Mouse (Mus musculus) cerebellum, postnatal 25 days (tissue): ENCODE measurements at regions not wholly inside any gene's neighbourhood (a gene's known extent, or its start where the extent isn't known, plus 50 kb on each side); places are given as distances from the start of the nearest gene placed in this dataset.
A peak's percentile ranks its signal among the peaks of the same experiment; 100 is the strongest.

ENCODE experiments used
- DNase-seq, 2 experiments: peaks; one replicate each; pipeline ENCODE4 v3.0.0; 2021; ENCODE audit warnings: mixed read lengths in 2 of 2

DNA sequence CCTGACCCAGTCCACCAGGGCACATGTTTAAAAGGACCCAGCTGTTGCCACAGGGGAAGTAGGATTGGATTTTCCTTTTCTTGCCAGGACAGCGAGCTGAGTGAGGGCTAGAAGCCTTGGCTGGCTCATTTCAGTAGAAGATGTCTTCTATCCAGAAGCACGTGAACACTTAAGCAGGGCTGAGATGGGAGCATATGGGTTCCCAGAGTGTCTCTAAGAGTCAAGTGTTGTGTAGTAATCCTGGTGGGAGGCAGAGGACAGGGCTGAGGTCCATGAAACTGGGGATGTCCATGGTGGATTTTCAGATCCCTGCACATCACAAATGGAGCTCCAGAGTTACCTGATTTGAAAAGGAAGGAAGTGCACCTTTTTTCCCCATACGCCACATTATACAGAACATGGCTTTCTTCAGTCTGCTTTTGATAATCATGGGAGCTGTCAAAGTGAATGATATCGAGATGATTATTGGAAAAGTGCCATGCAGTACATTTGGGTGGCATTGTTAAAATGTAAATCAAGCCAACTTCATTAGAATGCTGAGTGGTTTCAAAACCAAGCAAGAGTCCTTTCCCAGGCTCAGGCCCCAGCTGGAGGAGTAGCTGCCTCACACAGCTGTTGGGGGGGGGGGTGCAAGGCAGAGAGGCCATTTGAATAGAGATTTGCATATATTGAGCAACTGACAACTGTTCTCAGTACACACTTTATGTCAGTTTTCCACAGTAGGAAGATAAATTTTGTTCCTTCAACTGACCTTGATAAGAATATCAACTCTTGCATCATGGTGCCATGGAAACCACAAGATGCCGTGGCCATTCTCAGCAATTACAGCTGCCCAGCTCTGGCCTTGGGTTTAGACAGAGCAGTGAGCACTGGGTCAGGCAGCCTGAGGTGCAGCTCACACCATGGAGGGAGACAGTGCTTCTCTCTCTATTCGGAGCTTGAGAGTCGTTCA, 81.7 kb downstream of the Slc35b3 start:
- no peak for DNase-seq

DNA sequence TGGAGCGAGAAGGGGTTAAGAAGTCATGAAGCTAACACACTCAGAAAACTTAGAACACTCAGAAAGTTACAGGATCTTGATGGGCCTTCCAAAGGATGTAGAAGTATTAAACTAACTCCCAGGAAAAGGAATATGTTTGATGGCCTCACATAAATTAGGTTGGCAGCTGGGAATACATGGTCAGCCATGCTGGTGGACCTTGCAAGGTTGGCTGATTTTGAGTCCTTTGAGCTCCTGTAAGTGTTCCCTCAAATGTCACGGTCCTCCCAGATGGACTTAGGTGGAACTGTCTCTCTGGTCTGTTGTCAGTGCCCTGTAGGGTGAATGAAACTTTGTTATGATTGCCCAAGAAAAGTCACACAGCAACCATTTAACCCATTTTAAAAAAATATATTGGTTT, 84.8 kb downstream of the Slc35b3 start:
- no peak for DNase-seq

- no peak for DNase-seq
These were observed 96.7 kb downstream of the Slc35b3 start for GRCm38 (mm10) chr13:38864002-38864401.

DNA sequence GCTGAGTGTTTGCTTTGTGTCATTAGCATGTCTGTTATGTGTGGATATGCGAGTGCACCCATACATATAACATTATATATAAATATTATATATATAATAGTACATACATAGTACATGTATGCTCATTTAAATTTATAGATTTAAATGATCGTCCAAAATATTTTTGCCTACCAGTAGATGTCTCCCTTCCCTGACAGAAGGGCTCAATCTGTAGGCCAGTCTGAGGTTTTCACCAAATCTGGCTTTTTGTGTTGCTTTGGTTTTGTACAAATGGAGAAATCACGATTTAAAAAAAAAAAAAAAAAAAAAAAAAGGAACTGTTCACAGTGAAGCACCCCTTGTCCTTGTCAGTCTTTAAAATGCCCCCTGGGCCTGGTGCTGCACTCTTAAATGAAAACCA, 104.9 kb downstream of the Slc35b3 start:
- DNase-seq: no peak

- no peak for DNase-seq
These were observed 105.7 kb downstream of the Slc35b3 start for GRCm38 (mm10) chr13:38854986-38855385.

- DNase-seq: no peak
These were observed 107.8 kb downstream of the Slc35b3 start for GRCm38 (mm10) chr13:38852868-38853267.

GRCm38 (mm10) chr13:38851820-38852219, 108.9 kb downstream of the Slc35b3 start:
- DNase-seq: no peak

GRCm38 (mm10) chr13:38838231-38838630, 122.4 kb downstream of the Slc35b3 start:
- DNase-seq: no peak

DNA sequence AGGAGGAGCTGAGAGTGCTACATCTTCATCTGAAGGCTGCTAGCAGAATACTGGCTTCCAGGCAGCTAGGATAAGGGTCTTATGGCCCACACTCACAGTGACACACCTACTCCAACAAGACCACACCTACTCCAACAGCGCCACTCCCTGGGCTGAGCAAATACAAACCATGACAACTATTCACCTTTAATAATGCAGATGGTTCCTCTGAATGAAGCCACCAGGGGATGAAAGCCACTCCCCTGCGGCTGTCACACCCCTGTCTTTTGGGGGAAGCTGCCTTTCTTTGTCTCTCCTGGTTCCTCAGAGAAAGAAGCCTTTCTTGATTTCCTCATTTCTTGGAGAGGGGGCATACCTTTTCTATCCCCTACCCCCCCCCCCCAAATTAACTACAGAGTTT, 135.0 kb downstream of the Slc35b3 start:
- no peak for DNase-seq

DNA sequence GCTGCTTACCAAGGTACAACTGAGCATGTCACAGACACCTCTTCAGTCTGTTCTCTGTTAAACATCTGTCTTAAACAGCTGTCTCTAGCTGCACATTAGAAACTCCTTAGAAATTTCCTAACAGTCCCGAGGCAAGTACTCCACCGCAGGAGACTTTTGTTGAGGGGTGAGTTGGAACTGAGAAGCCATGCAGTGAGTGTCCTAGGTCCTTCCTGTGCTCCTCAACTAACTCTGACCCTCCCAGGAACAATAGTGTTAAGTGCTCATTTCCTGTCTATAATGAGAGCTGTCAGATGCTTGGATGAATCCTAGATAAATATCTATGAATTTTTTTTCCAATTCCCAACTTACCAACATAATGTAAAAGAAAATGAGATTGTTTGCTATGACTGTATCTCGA, 141.1 kb downstream of the Slc35b3 start:
- no peak for DNase-seq

DNA sequence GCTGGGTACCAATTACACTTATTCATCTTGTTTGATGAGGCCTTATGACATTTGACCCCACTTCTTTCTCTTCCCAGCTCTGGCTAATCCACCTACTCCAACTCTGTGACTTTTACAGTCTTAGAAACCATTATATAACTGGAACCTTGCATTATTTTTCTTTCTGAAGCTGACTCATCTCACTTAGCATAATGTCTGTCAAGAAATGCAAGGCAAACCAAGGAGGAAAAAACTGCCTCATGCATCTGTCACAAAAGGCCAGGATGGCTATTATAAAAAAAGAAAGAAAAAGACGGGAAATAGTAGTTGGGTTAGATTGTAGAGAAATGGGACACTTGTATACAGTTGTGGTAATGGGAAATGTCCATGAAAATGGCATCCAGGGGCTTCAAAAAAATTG, 141.9 kb downstream of the Slc35b3 start:
- DNase-seq: no peak

GRCm38 (mm10) chr13:38816296-38816695, 144.4 kb downstream of the Slc35b3 start:
- peak in 1 of 2 experiments; percentile 4 for DNase-seq

GRCm38 (mm10) chr13:38815002-38815707, 145.5 kb downstream of the Slc35b3 start:
- DNase-seq: no peak

GRCm38 (mm10) chr13:38798514-38798913, 139.7 kb upstream of the Eef1e1 start:
- no peak for DNase-seq

DNA sequence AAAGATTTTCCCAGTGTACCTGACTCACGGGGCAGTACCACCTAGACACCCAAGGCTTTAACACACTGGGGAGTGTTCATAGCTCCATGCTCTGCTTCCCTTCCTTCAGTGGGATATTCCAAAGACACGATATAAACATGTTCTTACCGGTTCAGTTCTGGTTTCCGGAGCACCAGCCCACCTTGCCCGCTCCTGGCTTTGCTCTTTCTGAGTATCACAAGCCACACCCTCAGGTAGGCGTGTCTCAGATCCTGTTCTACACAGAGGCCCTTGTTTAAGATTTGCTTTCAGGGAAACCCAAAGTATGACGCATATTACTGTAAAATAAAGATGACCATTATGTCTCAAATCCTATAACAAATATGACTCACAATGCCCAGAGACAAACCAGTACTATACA, 134.6 kb upstream of the Eef1e1 start:
- DNase-seq: no peak

DNA sequence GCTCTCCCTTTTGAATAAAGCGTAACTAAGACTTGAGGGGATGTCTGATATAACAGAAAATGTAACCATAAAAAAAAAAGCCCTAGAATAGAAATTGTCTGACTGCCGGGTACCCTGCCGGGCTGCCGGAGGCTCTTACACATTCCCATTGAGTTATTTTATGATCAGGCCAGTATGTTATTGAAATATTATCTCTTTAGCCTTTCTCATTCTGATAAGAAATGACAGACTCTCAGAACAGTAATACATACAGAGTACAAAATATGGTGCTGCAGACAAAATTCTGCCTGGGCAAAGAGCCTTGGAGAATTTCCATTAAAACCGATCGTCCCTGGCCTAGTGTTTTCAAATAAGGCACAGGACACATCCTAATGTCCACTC, 121.8 kb upstream of the Eef1e1 start:
- DNase-seq: no peak

GRCm38 (mm10) chr13:38779984-38780629, 121.2 kb upstream of the Eef1e1 start:
- DNase-seq: no peak

- no peak for DNase-seq
These were observed 117.7 kb upstream of the Eef1e1 start for GRCm38 (mm10) chr13:38776546-38776945.

DNA sequence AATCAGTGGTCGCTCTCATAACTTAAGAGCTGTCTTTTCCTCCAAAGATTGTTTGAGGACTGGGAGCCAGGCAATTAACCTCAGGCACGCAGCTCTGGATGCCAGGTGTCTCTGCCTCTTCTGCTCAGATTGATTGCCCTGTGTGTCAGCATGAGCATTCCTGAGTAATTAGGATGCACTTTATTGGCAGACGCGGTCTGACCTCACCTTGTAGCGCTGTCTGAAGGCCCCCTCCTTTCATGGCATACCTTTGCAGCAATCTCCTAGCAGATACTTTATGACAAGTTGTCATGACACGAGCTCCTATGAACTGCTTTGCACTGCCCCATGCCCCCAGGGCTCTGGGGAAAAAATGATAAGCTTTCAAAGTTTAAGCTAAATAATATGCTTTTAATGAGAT, 114.1 kb upstream of the Eef1e1 start:
- no peak for DNase-seq

DNA sequence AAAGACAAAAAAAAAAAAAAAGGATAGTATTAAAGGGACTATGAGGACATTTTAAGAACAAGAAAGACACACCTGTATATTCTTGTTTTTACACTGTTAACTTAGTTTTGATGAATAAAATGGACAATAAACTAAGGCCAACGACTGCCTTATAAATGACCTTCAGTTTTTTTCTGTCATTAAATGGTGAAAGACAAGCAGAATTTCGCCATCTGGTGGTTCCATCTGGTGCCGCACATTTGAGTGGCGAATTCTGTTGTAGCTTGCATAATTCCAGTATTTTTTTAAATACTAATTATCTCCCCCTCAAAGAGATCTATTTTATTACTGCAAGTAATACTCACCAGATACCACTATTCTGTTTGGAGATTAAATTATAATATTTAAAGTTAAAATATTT, 107.3 kb upstream of the Eef1e1 start:
- DNase-seq: peak in 1 of 2 experiments; percentile 43

- DNase-seq: no peak
These were observed 101.4 kb upstream of the Eef1e1 start for GRCm38 (mm10) chr13:38760261-38760660.

DNA sequence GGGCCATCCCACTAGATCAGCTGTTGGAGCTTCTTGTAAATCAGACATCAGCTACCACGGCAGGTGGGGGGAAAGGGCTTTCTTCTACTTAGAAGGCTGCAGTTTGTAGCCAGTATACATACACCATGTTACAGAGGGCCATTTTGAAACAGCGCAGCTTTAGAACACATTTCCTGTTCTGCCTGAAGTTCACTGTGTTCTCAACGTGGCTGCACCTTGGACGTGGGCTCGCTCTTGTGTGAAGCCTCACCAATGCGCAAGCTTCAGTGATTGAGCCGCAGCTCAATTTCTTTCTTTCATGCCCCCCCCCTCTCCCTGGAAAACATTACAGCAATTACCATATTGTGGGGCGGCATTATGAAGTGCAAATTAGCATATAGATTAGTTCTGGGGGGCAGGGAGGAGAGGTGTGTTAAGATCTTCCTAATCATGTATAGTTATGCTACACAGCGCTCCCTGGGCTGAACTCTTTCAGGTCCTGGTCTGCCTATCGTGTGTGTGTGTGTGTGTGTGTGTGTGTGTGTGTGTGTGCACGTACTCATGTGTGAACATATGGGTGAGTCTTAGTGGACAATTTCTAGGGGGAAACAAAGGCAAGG, 97.9 kb upstream of the Eef1e1 start:
- no peak for DNase-seq

DNA sequence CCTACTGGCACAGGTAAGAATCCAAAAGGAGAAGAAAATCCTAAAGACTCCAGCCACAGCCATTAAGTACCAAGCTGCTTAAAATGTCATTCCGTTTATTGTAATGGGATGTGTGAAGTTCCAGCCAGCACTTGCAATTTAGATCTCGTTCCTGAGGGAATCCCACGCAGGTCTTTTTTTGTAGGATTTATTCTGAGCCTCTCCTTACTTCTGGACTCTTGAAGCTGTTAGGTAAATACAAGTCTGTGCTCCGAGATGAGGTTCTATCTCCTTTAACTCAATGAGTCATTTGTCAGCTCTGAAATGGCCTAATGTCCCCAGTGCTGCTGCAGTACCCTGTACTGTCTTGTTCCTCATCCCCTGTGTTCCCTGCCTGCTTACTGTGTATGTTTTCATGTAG, 94.9 kb upstream of the Eef1e1 start:
- DNase-seq: no peak
